Mouse (Mus musculus): ENCODE measurements around the gene Xrn1. TPM values are rescaled to one million over a fixed set of nuclear protein-coding genes. Genes with fewer than 3 reads are reported as not detected.

The Xrn1 gene
- polyA plus RNA-seq, 1 experiment from 2014 or later: 35.8 TPM

GRCm38 (mm10) chr9:96094341-96094740, 139.8 kb downstream of the Xrn1 start:
- WGBS: 79% methylated on average over 1 of the region's 1 CpGs
- Histone ChIP-seq H3K36me3 (ENCODE audit: control insufficient read depth, insufficient read depth, low read length) (no peaks in the 10 kb centered on the region), H3K27ac (ENCODE audit: low read depth, low read length) (no peak overlapping the region), H3K4me2 (replicated peaks; ENCODE audit: low read depth, low read length) (no peak overlapping the region), H3K9me3 (ENCODE audit: control insufficient read depth, low read length) (peaks cover 2% of the 10 kb centered on the region; the same call in 1 of the 2 replicates), H3K27me3 (ENCODE audit: control insufficient read depth, insufficient read depth, low read length) (no peaks in the 10 kb centered on the region), H3K9ac (ENCODE audit: low read depth, low read length) (no peak overlapping the region), H3K4me3 (ENCODE audit: low read depth, low read length) (no peak overlapping the region), H3K4me1 (replicated peaks; ENCODE audit: control insufficient read depth, insufficient read depth, low read length) (no peaks in the 10 kb centered on the region)
- DNase-seq (ENCODE audit: low spot score) (no peak), ATAC-seq (ENCODE audit: low FRiP score) (no peak)

- Histone ChIP-seq H3K27me3 (ENCODE audit: control insufficient read depth, insufficient read depth, low read length) (no peaks in the 10 kb centered on the region), H3K4me1 (replicated peaks; ENCODE audit: control insufficient read depth, insufficient read depth, low read length) (no peaks in the 10 kb centered on the region), H3K36me3 (ENCODE audit: control insufficient read depth, insufficient read depth, low read length) (no peaks in the 10 kb centered on the region), H3K4me2 (replicated peaks; ENCODE audit: low read depth, low read length) (no peak overlapping the region), H3K4me3 (ENCODE audit: low read depth, low read length) (no peak overlapping the region), H3K9me3 (ENCODE audit: control insufficient read depth, low read length) (peaks cover 7% of the 10 kb centered on the region), H3K27ac (ENCODE audit: low read depth, low read length) (no peak overlapping the region), H3K9ac (ENCODE audit: low read depth, low read length) (no peak overlapping the region)
- WGBS: 93% methylated on average over 1 of the region's 1 CpGs
- ATAC-seq (ENCODE audit: low FRiP score) (no peak), DNase-seq (ENCODE audit: low spot score) (no peak)
Measured at GRCm38 (mm10) chr9:96095192-96095591, 140.6 kb downstream of the Xrn1 start.

GRCm38 (mm10) chr9:96102846-96103245, 148.3 kb downstream of the Xrn1 start:
- WGBS: 89% methylated on average over 8 of the region's 8 CpGs
- Histone ChIP-seq H3K4me3 (ENCODE audit: low read depth, low read length) (no peak overlapping the region), H3K9ac (ENCODE audit: low read depth, low read length) (no peak overlapping the region), H3K4me2 (replicated peaks; ENCODE audit: low read depth, low read length) (no peak overlapping the region), H3K27ac (ENCODE audit: low read depth, low read length) (no peak overlapping the region), H3K9me3 (ENCODE audit: control insufficient read depth, low read length) (peaks cover 7% of the 10 kb centered on the region), H3K27me3 (ENCODE audit: control insufficient read depth, insufficient read depth, low read length) (no peaks in the 10 kb centered on the region), H3K4me1 (replicated peaks; ENCODE audit: control insufficient read depth, insufficient read depth, low read length) (no peaks in the 10 kb centered on the region), H3K36me3 (ENCODE audit: control insufficient read depth, insufficient read depth, low read length) (no peaks in the 10 kb centered on the region)
- ATAC-seq (ENCODE audit: low FRiP score) (no peak), DNase-seq (ENCODE audit: low spot score) (no peak)

Other genes starting within 250 kb of the Xrn1 start
- 3.3 and 4.1 TPM in 2 replicates for gene Trpc1, start 204.4 kb upstream of the Xrn1 start, polyA plus RNA-seq (2014; fragmentation: Nextera tagmentation; extraction: Ambion mirVana)
- gene Pls1, start 109.4 kb upstream of the Xrn1 start, polyA plus RNA-seq (2014; fragmentation: Nextera tagmentation; extraction: Ambion mirVana): 7.1 and 8.3 TPM in 2 replicates
- gene Atr, start 97.2 kb upstream of the Xrn1 start, polyA plus RNA-seq (2014; fragmentation: Nextera tagmentation; extraction: Ambion mirVana): 21.9 and 22.0 TPM in 2 replicates
- gene Gk5, start 164.6 kb downstream of the Xrn1 start, polyA plus RNA-seq (2014; fragmentation: Nextera tagmentation; extraction: Ambion mirVana): 3.5 and 3.7 TPM in 2 replicates
- 81.6 and 84.5 TPM in 2 replicates for gene Tfdp2, start 241.5 kb downstream of the Xrn1 start, polyA plus RNA-seq (2014; fragmentation: Nextera tagmentation; extraction: Ambion mirVana)